Mouse (Mus musculus): ENCODE results near the gene Bet1l. TPM values are rescaled to one million over a fixed set of nuclear protein-coding genes. Genes with fewer than 3 reads are reported as not detected.

Gene Bet1l
- polyA plus RNA-seq, 1 experiment from 2014 or later, result 40.9 TPM

GRCm38 (mm10) chr7:140812850-140813249, 44.5 kb downstream of the Bet1l start:
- ATAC-seq (ENCODE audit: insufficient read depth) (no peak), DNase-seq (no peak)
- Histone ChIP-seq H3K4me2 (no peak overlapping the region), H3K36me3 (ENCODE audit: insufficient read depth) (no peaks in the 10 kb centered on the region), H3K27ac (ENCODE audit: low read depth) (no peak overlapping the region), H3K27me3 (ENCODE audit: insufficient read depth, low read length) (no peaks in the 10 kb centered on the region), H3K4me3 (ENCODE audit: low read depth, low read length) (no peak overlapping the region), H3K9me3 (ENCODE audit: low read depth, low read length) (no peaks in the 10 kb centered on the region), H3K9ac (no peak overlapping the region), H3K4me1 (ENCODE audit: insufficient read depth) (no peaks in the 10 kb centered on the region)
- WGBS, result 84% methylated on average over 12 of the region's 12 CpGs
- no peak for TF ChIP-seq CTCF (IDR thresholded peaks at IDR 0.05; ENCODE audit: low read depth)

- TF ChIP-seq CTCF (IDR thresholded peaks at IDR 0.05; ENCODE audit: low read depth), result no peak
- no peak for DNase-seq
- WGBS, result 79% methylated on average over 13 of the region's 13 CpGs
Measured at GRCm38 (mm10) chr7:140811714-140812113, 45.7 kb downstream of the Bet1l start.

GRCm38 (mm10) chr7:140810496-140810895, 46.9 kb downstream of the Bet1l start:
- H3K36me3 ChIP-seq (ENCODE audit: insufficient read depth), result no peaks in the 10 kb centered on the region
- no peak for ATAC-seq (ENCODE audit: insufficient read depth)
- no peak for TF ChIP-seq CTCF (IDR thresholded peaks at IDR 0.05; ENCODE audit: low read depth)
- no peak overlapping the region for H3K9ac ChIP-seq
- H3K27ac ChIP-seq (ENCODE audit: low read depth), result no peak overlapping the region
- no peaks in the 10 kb centered on the region for H3K4me1 ChIP-seq (ENCODE audit: insufficient read depth)
- H3K4me3 ChIP-seq (ENCODE audit: low read depth, low read length), result no peak overlapping the region
- WGBS, result 83% methylated on average over 6 of the region's 6 CpGs
- no peak for DNase-seq
- no peak overlapping the region for H3K4me2 ChIP-seq
- no peaks in the 10 kb centered on the region for H3K27me3 ChIP-seq (ENCODE audit: insufficient read depth, low read length)
- H3K9me3 ChIP-seq (ENCODE audit: low read depth, low read length), result no peaks in the 10 kb centered on the region

More at GRCm38 (mm10) chr7:140811714-140812113, 45.7 kb downstream of the Bet1l start:
- no peaks in the 10 kb centered on the region for H3K4me1 ChIP-seq (ENCODE audit: insufficient read depth)
- no peaks in the 10 kb centered on the region for H3K36me3 ChIP-seq (ENCODE audit: insufficient read depth)
- H3K4me2 ChIP-seq, result no peak overlapping the region
- no peaks in the 10 kb centered on the region for H3K27me3 ChIP-seq (ENCODE audit: insufficient read depth, low read length)
- no peak overlapping the region for H3K4me3 ChIP-seq (ENCODE audit: low read depth, low read length)
- no peak overlapping the region for H3K27ac ChIP-seq (ENCODE audit: low read depth)
- H3K9me3 ChIP-seq (ENCODE audit: low read depth, low read length), result no peaks in the 10 kb centered on the region
- H3K9ac ChIP-seq, result no peak overlapping the region
- ATAC-seq (ENCODE audit: insufficient read depth), result no peak

GRCm38 (mm10) chr7:140805704-140806103, 51.7 kb downstream of the Bet1l start:
- Histone ChIP-seq H3K9ac (no peak overlapping the region), H3K27ac (ENCODE audit: low read depth) (no peak overlapping the region), H3K4me1 (ENCODE audit: insufficient read depth) (no peaks in the 10 kb centered on the region), H3K4me2 (no peak overlapping the region), H3K27me3 (ENCODE audit: insufficient read depth, low read length) (no peaks in the 10 kb centered on the region), H3K36me3 (ENCODE audit: insufficient read depth) (no peaks in the 10 kb centered on the region), H3K4me3 (ENCODE audit: low read depth, low read length) (no peak overlapping the region), H3K9me3 (ENCODE audit: low read depth, low read length) (no peaks in the 10 kb centered on the region)
- 15% methylated on average over 1 of the region's 1 CpGs for WGBS
- ATAC-seq (ENCODE audit: insufficient read depth), result no peak; the same call in 1 of the 2 replicates
- DNase-seq, result peak; percentile 59
- TF ChIP-seq CTCF (IDR thresholded peaks at IDR 0.05; ENCODE audit: low read depth), result peak; percentile 65

Other genes with a start within 250 kb of the Bet1l start
- gene Olfr61, start 228.6 kb downstream of the Bet1l start, polyA plus RNA-seq (2014; fragmentation: Nextera tagmentation; extraction: Ambion mirVana), result not detected in 2 replicates
- gene Olfr53, start 211.1 kb downstream of the Bet1l start, polyA plus RNA-seq (2014; fragmentation: Nextera tagmentation; extraction: Ambion mirVana), result not detected in 2 replicates
- gene Olfr539, start 197.6 kb downstream of the Bet1l start, polyA plus RNA-seq (2014; fragmentation: Nextera tagmentation; extraction: Ambion mirVana), result not detected in 2 replicates
- not detected in 2 replicates for gene Olfr45, start 175.6 kb downstream of the Bet1l start, polyA plus RNA-seq (2014; fragmentation: Nextera tagmentation; extraction: Ambion mirVana)
- gene Olfr541, start 160.3 kb downstream of the Bet1l start, polyA plus RNA-seq (2014; fragmentation: Nextera tagmentation; extraction: Ambion mirVana), result not detected in 2 replicates
- 0.09 TPM in 1 of 2 replicates, not detected in the other for gene Cyp2e1, start 93.8 kb downstream of the Bet1l start, polyA plus RNA-seq (2014; fragmentation: Nextera tagmentation; extraction: Ambion mirVana)
- 0.68 TPM in 1 of 2 replicates, not detected in the other for gene Syce1, start 69.7 kb downstream of the Bet1l start, polyA plus RNA-seq (2014; fragmentation: Nextera tagmentation; extraction: Ambion mirVana)
- gene Zfp941, start 35.4 kb downstream of the Bet1l start, polyA plus RNA-seq (2014; fragmentation: Nextera tagmentation; extraction: Ambion mirVana), result 0.77 and 0.83 TPM in 2 replicates
- 2.2 and 3.2 TPM in 2 replicates for gene Urah, start 22.6 kb downstream of the Bet1l start, polyA plus RNA-seq (2014; fragmentation: Nextera tagmentation; extraction: Ambion mirVana)
- gene Scgb1c1, start 12.0 kb downstream of the Bet1l start, polyA plus RNA-seq (2014; fragmentation: Nextera tagmentation; extraction: Ambion mirVana), result not detected in 2 replicates
- gene Odf3, start 9.8 kb downstream of the Bet1l start, polyA plus RNA-seq (2014; fragmentation: Nextera tagmentation; extraction: Ambion mirVana), result 0.18 TPM in 1 of 2 replicates, not detected in the other
- gene Gm45785, start 1.2 kb downstream of the Bet1l start, polyA plus RNA-seq (2014; fragmentation: Nextera tagmentation; extraction: Ambion mirVana), result not detected in 2 replicates
- gene Ric8a, start 620 bp downstream of the Bet1l start, polyA plus RNA-seq (2014; fragmentation: Nextera tagmentation; extraction: Ambion mirVana), result 53.8 and 54.8 TPM in 2 replicates
- gene Psmd13, start 24.4 kb upstream of the Bet1l start, polyA plus RNA-seq (2014; fragmentation: Nextera tagmentation; extraction: Ambion mirVana), result 139 and 167 TPM in 2 replicates
- gene Sirt3, start 24.7 kb upstream of the Bet1l start, polyA plus RNA-seq (2014; fragmentation: Nextera tagmentation; extraction: Ambion mirVana), result 16.6 and 18.2 TPM in 2 replicates
- gene Cox8b, start 42.9 kb upstream of the Bet1l start, polyA plus RNA-seq (2014; fragmentation: Nextera tagmentation; extraction: Ambion mirVana), result 1.7 TPM in 1 of 2 replicates, not detected in the other
- 0.08 TPM in 1 of 2 replicates, not detected in the other for gene Nlrp6, start 63.3 kb upstream of the Bet1l start, polyA plus RNA-seq (2014; fragmentation: Nextera tagmentation; extraction: Ambion mirVana)
- gene Pgghg, start 83.8 kb upstream of the Bet1l start, polyA plus RNA-seq (2014; fragmentation: Nextera tagmentation; extraction: Ambion mirVana), result 20.7 and 22.6 TPM in 2 replicates
- 1.0 and 1.3 TPM in 2 replicates for gene Ifitm5, start 92.7 kb upstream of the Bet1l start, polyA plus RNA-seq (2014; fragmentation: Nextera tagmentation; extraction: Ambion mirVana)
- gene Gm45717, start 98.4 kb upstream of the Bet1l start, polyA plus RNA-seq (2014; fragmentation: Nextera tagmentation; extraction: Ambion mirVana), result not detected in 2 replicates
- 1,035 and 1,087 TPM in 2 replicates for gene Ifitm2, start 98.4 kb upstream of the Bet1l start, polyA plus RNA-seq (2014; fragmentation: Nextera tagmentation; extraction: Ambion mirVana)
- gene Ifitm1, start 109.6 kb upstream of the Bet1l start, polyA plus RNA-seq (2014; fragmentation: Nextera tagmentation; extraction: Ambion mirVana), result 35.4 and 42.5 TPM in 2 replicates
- gene Ifitm3, start 153.2 kb upstream of the Bet1l start, polyA plus RNA-seq (2014; fragmentation: Nextera tagmentation; extraction: Ambion mirVana), result 164 and 183 TPM in 2 replicates
- 0.49 and 1.1 TPM in 2 replicates for gene Ifitm6, start 160.3 kb upstream of the Bet1l start, polyA plus RNA-seq (2014; fragmentation: Nextera tagmentation; extraction: Ambion mirVana)
- gene Gm17387, start 171.6 kb upstream of the Bet1l start, polyA plus RNA-seq (2014; fragmentation: Nextera tagmentation; extraction: Ambion mirVana), result not detected in 2 replicates
- 5.6 and 7.1 TPM in 2 replicates for gene B4galnt4, start 203.5 kb upstream of the Bet1l start, polyA plus RNA-seq (2014; fragmentation: Nextera tagmentation; extraction: Ambion mirVana)
- 7.5 and 8.7 TPM in 2 replicates for gene Pkp3, start 220.6 kb upstream of the Bet1l start, polyA plus RNA-seq (2014; fragmentation: Nextera tagmentation; extraction: Ambion mirVana)
- 7.8 and 9.8 TPM in 2 replicates for gene Sigirr, start 243.0 kb upstream of the Bet1l start, polyA plus RNA-seq (2014; fragmentation: Nextera tagmentation; extraction: Ambion mirVana)

All from lung, embryonic 14.5 days (tissue).